Mouse (Mus musculus): ENCODE measurements around the gene Zfp473. TPM values are rescaled to one million over a fixed set of nuclear protein-coding genes. Genes with fewer than 3 reads are reported as not detected.

The Zfp473 gene
- polyA plus RNA-seq, 1 experiment from 2014 or later = 3.1 TPM

DNA sequence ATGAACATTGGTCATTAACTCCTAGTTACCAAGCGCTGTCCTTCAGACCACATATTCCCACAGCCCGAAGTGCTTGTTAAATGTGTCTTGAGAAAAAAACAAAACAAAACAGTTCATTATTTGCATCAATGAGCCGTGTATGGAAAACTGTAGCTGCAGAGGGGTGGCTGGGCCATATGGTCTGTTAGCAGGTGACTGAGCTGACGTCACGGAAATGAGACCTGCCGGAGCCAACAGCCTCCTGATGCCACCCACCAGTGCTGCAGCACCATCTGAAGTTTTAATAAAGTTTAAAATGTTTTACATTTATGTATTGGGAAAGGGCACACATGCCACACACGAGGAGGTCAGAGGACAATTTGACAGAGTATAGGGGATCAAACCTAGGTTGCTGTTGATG, 61.5 kb downstream of the Zfp473 start:
- H3K4me2 ChIP-seq (replicated peaks; ENCODE audit: low read depth, low read length) = no peak overlapping the region
- no peak overlapping the region for H3K4me3 ChIP-seq (ENCODE audit: low read length)
- H3K27me3 ChIP-seq (ENCODE audit: control insufficient read depth, insufficient read depth, low read length) = no peaks in the 10 kb centered on the region
- H3K4me1 ChIP-seq (ENCODE audit: control insufficient read depth, insufficient read depth, low read length) = no peaks in the 10 kb centered on the region
- H3K36me3 ChIP-seq (ENCODE audit: control insufficient read depth, insufficient read depth, low read length) = no peaks in the 10 kb centered on the region
- 85% methylated on average over 7 of the region's 7 CpGs for WGBS
- no peaks in the 10 kb centered on the region for H3K9me3 ChIP-seq (ENCODE audit: control insufficient read depth, low read length)
- no peak overlapping the region for H3K27ac ChIP-seq (ENCODE audit: low read depth, low read length)
- no peak overlapping the region for H3K9ac ChIP-seq (ENCODE audit: low read depth, low read length)
- ATAC-seq (ENCODE audit: low FRiP score, low TSS enrichment) = no peak

DNA sequence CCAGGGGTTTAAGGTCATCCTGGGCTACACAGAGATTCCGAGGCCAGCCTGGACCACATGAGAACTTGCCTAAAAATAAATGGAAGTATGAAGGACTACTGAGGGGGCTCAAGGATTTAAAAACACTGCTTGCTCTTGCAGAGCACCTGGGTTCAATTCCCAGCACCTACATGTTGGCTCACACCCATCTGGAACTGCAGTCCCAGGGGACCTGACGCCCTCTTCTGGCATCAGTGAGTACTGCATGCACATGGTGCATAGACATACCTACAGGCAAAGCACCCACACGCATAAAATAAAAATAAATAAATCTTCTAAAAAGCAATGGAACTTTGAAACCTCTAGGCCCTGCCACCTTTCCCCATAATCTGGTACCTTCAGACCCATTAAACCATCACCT, 62.0 kb downstream of the Zfp473 start:
- Histone ChIP-seq H3K9ac (ENCODE audit: low read depth, low read length) (no peak overlapping the region), H3K27ac (ENCODE audit: low read depth, low read length) (no peak overlapping the region), H3K4me3 (ENCODE audit: low read length) (no peak overlapping the region), H3K36me3 (ENCODE audit: control insufficient read depth, insufficient read depth, low read length) (no peaks in the 10 kb centered on the region), H3K27me3 (ENCODE audit: control insufficient read depth, insufficient read depth, low read length) (no peaks in the 10 kb centered on the region), H3K9me3 (ENCODE audit: control insufficient read depth, low read length) (no peaks in the 10 kb centered on the region), H3K4me2 (replicated peaks; ENCODE audit: low read depth, low read length) (no peak overlapping the region), H3K4me1 (ENCODE audit: control insufficient read depth, insufficient read depth, low read length) (no peaks in the 10 kb centered on the region)
- 74% methylated on average over 3 of the region's 3 CpGs for WGBS
- no peak for ATAC-seq (ENCODE audit: low FRiP score, low TSS enrichment)

DNA sequence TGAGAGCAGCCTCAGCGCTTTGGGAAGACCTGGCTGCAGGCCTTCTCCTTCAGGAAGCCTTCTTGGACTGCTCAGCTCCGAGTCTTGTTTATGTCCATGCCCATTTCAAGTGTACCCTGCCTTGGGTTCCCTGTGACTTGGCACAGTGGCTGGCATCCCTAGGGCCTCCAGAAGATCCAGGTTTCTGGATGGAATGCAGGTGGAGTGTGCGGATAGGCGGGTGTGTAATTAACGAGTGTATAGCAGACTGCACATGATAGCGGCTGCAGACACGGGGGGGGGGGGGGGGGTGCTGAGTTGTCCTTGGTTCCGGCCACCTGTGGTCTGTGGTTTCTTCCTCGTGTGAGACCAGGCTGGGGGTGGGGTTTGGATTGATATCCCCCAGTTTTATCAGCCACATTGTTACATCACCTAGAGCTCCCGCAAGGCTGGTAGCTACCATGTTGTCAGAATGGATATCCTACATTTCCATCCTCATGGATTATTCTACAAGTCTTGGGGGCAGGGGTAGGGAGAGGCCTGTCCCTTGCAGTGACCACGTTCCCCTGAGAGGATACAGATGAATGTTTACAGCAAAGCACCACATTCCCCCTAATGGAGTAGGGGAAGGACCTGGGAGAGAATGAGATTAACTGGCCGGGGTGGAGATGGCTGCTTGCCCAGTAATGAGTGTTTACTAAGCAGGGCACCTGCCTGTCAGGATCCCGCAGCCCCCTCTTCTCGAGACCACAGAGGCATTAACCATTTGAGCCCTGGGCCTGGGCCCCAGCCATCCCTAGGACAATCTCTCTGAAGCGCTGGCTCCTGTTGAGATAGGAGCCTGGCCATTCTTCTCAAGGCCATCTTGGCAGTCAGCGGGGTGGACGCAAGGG, 65.1 kb downstream of the Zfp473 start:
- 67% methylated on average over 17 of the region's 17 CpGs for WGBS
- Histone ChIP-seq H3K9ac (ENCODE audit: low read depth, low read length) (no peak overlapping the region), H3K36me3 (ENCODE audit: control insufficient read depth, insufficient read depth, low read length) (no peaks in the 10 kb centered on the region), H3K4me2 (replicated peaks; ENCODE audit: low read depth, low read length) (no peak overlapping the region), H3K27ac (ENCODE audit: low read depth, low read length) (no peak overlapping the region), H3K4me3 (ENCODE audit: low read length) (no peak overlapping the region), H3K27me3 (ENCODE audit: control insufficient read depth, insufficient read depth, low read length) (no peaks in the 10 kb centered on the region), H3K4me1 (ENCODE audit: control insufficient read depth, insufficient read depth, low read length) (no peaks in the 10 kb centered on the region), H3K9me3 (ENCODE audit: control insufficient read depth, low read length) (no peaks in the 10 kb centered on the region)
- no peak for ATAC-seq (ENCODE audit: low FRiP score, low TSS enrichment)

DNA sequence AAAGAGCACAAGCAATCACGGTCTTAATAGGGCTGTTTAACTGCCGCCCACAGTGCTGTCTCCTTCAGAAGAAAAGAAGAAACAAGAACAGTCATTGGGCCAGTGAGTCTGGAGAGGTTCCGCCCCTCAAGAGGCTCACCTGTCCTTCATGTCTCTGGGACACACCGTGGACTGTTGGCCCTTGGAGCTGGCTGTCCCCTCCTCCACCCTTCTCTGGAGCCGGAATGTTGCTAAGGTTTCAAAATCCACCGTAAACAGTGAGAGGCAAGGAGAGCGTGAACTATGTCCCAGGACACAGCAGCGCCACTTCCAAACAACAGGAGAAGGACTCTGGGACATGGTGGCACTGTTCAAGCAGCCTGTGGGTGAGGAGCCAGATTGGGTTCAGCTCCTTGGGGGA, 67.2 kb downstream of the Zfp473 start:
- Histone ChIP-seq H3K27me3 (ENCODE audit: control insufficient read depth, insufficient read depth, low read length) (no peaks in the 10 kb centered on the region), H3K4me2 (replicated peaks; ENCODE audit: low read depth, low read length) (no peak overlapping the region), H3K36me3 (ENCODE audit: control insufficient read depth, insufficient read depth, low read length) (no peaks in the 10 kb centered on the region), H3K9me3 (ENCODE audit: control insufficient read depth, low read length) (no peaks in the 10 kb centered on the region), H3K27ac (ENCODE audit: low read depth, low read length) (no peak overlapping the region), H3K9ac (ENCODE audit: low read depth, low read length) (no peak overlapping the region), H3K4me1 (ENCODE audit: control insufficient read depth, insufficient read depth, low read length) (no peaks in the 10 kb centered on the region), H3K4me3 (ENCODE audit: low read length) (no peak overlapping the region)
- 75% methylated on average over 8 of the region's 8 CpGs for whole genome bisulfite sequencing
- no peak for ATAC-seq (ENCODE audit: low FRiP score, low TSS enrichment)

Other genes starting within 250 kb of the Zfp473 start
- gene Mybpc2, start 226.4 kb downstream of the Zfp473 start, polyA plus RNA-seq (2014; fragmentation: Nextera tagmentation; extraction: Ambion mirVana) = 0.06 and 0.18 TPM in 2 replicates
- gene Spib, start 219.0 kb downstream of the Zfp473 start, polyA plus RNA-seq (2014; fragmentation: Nextera tagmentation; extraction: Ambion mirVana) = not detected in 2 replicates
- 51.6 and 69.5 TPM in 2 replicates for gene Pold1, start 202.2 kb downstream of the Zfp473 start, polyA plus RNA-seq (2014; fragmentation: Nextera tagmentation; extraction: Ambion mirVana)
- gene Nr1h2, start 197.1 kb downstream of the Zfp473 start, polyA plus RNA-seq (2014; fragmentation: Nextera tagmentation; extraction: Ambion mirVana) = 69.1 and 69.8 TPM in 2 replicates
- gene Napsa, start 178.7 kb downstream of the Zfp473 start, polyA plus RNA-seq (2014; fragmentation: Nextera tagmentation; extraction: Ambion mirVana) = 5.0 and 7.0 TPM in 2 replicates
- 0.18 and 0.26 TPM in 2 replicates for gene Kcnc3, start 160.4 kb downstream of the Zfp473 start, polyA plus RNA-seq (2014; fragmentation: Nextera tagmentation; extraction: Ambion mirVana)
- 1.3 and 1.8 TPM in 2 replicates for gene Myh14, start 80.2 kb downstream of the Zfp473 start, polyA plus RNA-seq (2014; fragmentation: Nextera tagmentation; extraction: Ambion mirVana)
- gene Izumo2, start 42.3 kb downstream of the Zfp473 start, polyA plus RNA-seq (2014; fragmentation: Nextera tagmentation; extraction: Ambion mirVana) = not detected in 2 replicates
- 35.2 and 43.4 TPM in 2 replicates for gene Vrk3, start 2.6 kb downstream of the Zfp473 start, polyA plus RNA-seq (2014; fragmentation: Nextera tagmentation; extraction: Ambion mirVana)
- 59.5 and 61.9 TPM in 2 replicates for gene Nup62, start 65.0 kb upstream of the Zfp473 start, polyA plus RNA-seq (2014; fragmentation: Nextera tagmentation; extraction: Ambion mirVana)
- 1.7 and 2.0 TPM in 2 replicates for gene Il4i1, start 65.3 kb upstream of the Zfp473 start, polyA plus RNA-seq (2014; fragmentation: Nextera tagmentation; extraction: Ambion mirVana)
- gene Atf5, start 65.6 kb upstream of the Zfp473 start, polyA plus RNA-seq (2014; fragmentation: Nextera tagmentation; extraction: Ambion mirVana) = 2.5 and 6.3 TPM in 2 replicates
- gene Akt1s1, start 97.9 kb upstream of the Zfp473 start, polyA plus RNA-seq (2014; fragmentation: Nextera tagmentation; extraction: Ambion mirVana) = 51.4 and 86.5 TPM in 2 replicates
- 57.0 and 65.3 TPM in 2 replicates for gene Tbc1d17, start 98.0 kb upstream of the Zfp473 start, polyA plus RNA-seq (2014; fragmentation: Nextera tagmentation; extraction: Ambion mirVana)
- 27.0 and 30.4 TPM in 2 replicates for gene Pnkp, start 106.1 kb upstream of the Zfp473 start, polyA plus RNA-seq (2014; fragmentation: Nextera tagmentation; extraction: Ambion mirVana)
- gene Ptov1, start 118.7 kb upstream of the Zfp473 start, polyA plus RNA-seq (2014; fragmentation: Nextera tagmentation; extraction: Ambion mirVana) = 441 and 501 TPM in 2 replicates
- 80.0 and 86.3 TPM in 2 replicates for gene Med25, start 141.7 kb upstream of the Zfp473 start, polyA plus RNA-seq (2014; fragmentation: Nextera tagmentation; extraction: Ambion mirVana)
- gene Fuz, start 145.0 kb upstream of the Zfp473 start, polyA plus RNA-seq (2014; fragmentation: Nextera tagmentation; extraction: Ambion mirVana) = 21.9 and 22.3 TPM in 2 replicates
- 80.5 and 88.5 TPM in 2 replicates for gene Ap2a1, start 178.4 kb upstream of the Zfp473 start, polyA plus RNA-seq (2014; fragmentation: Nextera tagmentation; extraction: Ambion mirVana)
- 0.37 TPM in 1 of 2 replicates, not detected in the other for gene Tsks, start 192.2 kb upstream of the Zfp473 start, polyA plus RNA-seq (2014; fragmentation: Nextera tagmentation; extraction: Ambion mirVana)
- 13.7 and 19.2 TPM in 2 replicates for gene Cpt1c, start 223.8 kb upstream of the Zfp473 start, polyA plus RNA-seq (2014; fragmentation: Nextera tagmentation; extraction: Ambion mirVana)
- 258 and 308 TPM in 2 replicates for gene Prmt1, start 235.5 kb upstream of the Zfp473 start, polyA plus RNA-seq (2014; fragmentation: Nextera tagmentation; extraction: Ambion mirVana)
- 66.2 and 81.6 TPM in 2 replicates for gene Irf3, start 246.6 kb upstream of the Zfp473 start, polyA plus RNA-seq (2014; fragmentation: Nextera tagmentation; extraction: Ambion mirVana)
- gene Bcl2l12, start 247.7 kb upstream of the Zfp473 start, polyA plus RNA-seq (2014; fragmentation: Nextera tagmentation; extraction: Ambion mirVana) = 54.9 and 71.1 TPM in 2 replicates

Data from kidney, embryonic 14.5 days (tissue).